In genomic region chr5:70842192-70843095, GRCm38 (mm10) we compare ENCODE assay signal across 8 mouse cellular contexts. TPM values are rescaled to one million over a fixed set of nuclear protein-coding genes. Genes with fewer than 3 reads are reported as not detected.
A peak's percentile ranks its signal among the peaks of the same experiment; 100 is the strongest.
DNase-seq lines count a peak whose midpoint lies in the region; ATAC-seq lines count a peak whose summit lies in the region.

Gene Gabrg1, minus strand, starts transcription at chr5:70842617.

- H3K4me1 ChIP-seq in lung, embryonic 15.5 days = no peaks in the 10 kb centered on the region
- 0 out of 2 replicates have a peak, but pooled peaks cover 5% of the 10 kb centered on the region for H3K4me1 ChIP-seq in hindbrain, embryonic 15.5 days (replicated peaks)
- no peaks in the 10 kb centered on the region for H3K4me1 ChIP-seq in limb, embryonic 11.5 days (ENCODE audit: control insufficient read depth, insufficient read depth, low read length)

- H3K27ac ChIP-seq in lung, embryonic 15.5 days = no peak within 1 kb of the TSS
- peak within 1 kb of the TSS; percentile 83 for H3K27ac ChIP-seq in hindbrain, embryonic 15.5 days (replicated peaks)
- H3K27ac ChIP-seq in limb, embryonic 11.5 days (replicated peaks; ENCODE audit: low read depth, low read length) = no peak within 1 kb of the TSS

- peak within 1 kb of the TSS; percentile 37 for H3K4me2 ChIP-seq in lung, embryonic 15.5 days
- peak within 1 kb of the TSS; percentile 71 for H3K4me2 ChIP-seq in hindbrain, embryonic 15.5 days
- H3K4me2 ChIP-seq in limb, embryonic 11.5 days (ENCODE audit: low read depth, severe bottlenecking) = peak within 1 kb of the TSS; percentile 29

- H3K4me3 ChIP-seq in lung, embryonic 15.5 days = no peak within 1 kb of the TSS
- H3K4me3 ChIP-seq in hindbrain, embryonic 15.5 days = peak within 1 kb of the TSS; percentile 51
- peak within 1 kb of the TSS; percentile 15 for H3K4me3 ChIP-seq in limb, embryonic 11.5 days (ENCODE audit: low read depth, low read length)

- no peak within 1 kb of the TSS for H3K9ac ChIP-seq in lung, embryonic 15.5 days
- peak within 1 kb of the TSS; percentile 43 for H3K9ac ChIP-seq in hindbrain, embryonic 15.5 days
- H3K9ac ChIP-seq in limb, embryonic 11.5 days (ENCODE audit: low read length) = no peak within 1 kb of the TSS

- no peaks in the 10 kb centered on the region for H3K36me3 ChIP-seq in lung, embryonic 15.5 days
- no peaks in the 10 kb centered on the region for H3K36me3 ChIP-seq in hindbrain, embryonic 15.5 days
- H3K36me3 ChIP-seq in limb, embryonic 11.5 days (ENCODE audit: control insufficient read depth, insufficient read depth, low read length) = no peaks in the 10 kb centered on the region

- ATAC-seq in lung, embryonic 15.5 days (ENCODE audit: borderline replicate concordance, extremely low read depth, low FRiP score, low TSS enrichment) = peak; percentile 35; the same call in 1 of the 2 replicates
- peak; percentile 92 for ATAC-seq in hindbrain, embryonic 15.5 days (ENCODE audit: low FRiP score, low read depth)
- peak; percentile 84 for ATAC-seq in limb, embryonic 11.5 days (ENCODE audit: insufficient number of reproducible peaks, low FRiP score, low TSS enrichment, low read depth)
- no peak for ATAC-seq in monocyte, adult 5-6 weeks (replicated peaks; ENCODE audit: insufficient number of reproducible peaks, low FRiP score, low TSS enrichment, poor library complexity, severe bottlenecking)

- H3K27me3 ChIP-seq in lung, embryonic 15.5 days = no peaks in the 10 kb centered on the region
- no peaks in the 10 kb centered on the region for H3K27me3 ChIP-seq in hindbrain, embryonic 15.5 days
- no peaks in the 10 kb centered on the region for H3K27me3 ChIP-seq in limb, embryonic 11.5 days (ENCODE audit: control insufficient read depth, insufficient read depth, low read length)

- 5% methylated on average over 19 of the region's 19 CpGs for WGBS in lung, embryonic 15.5 days
- 1% methylated on average over 19 of the region's 19 CpGs for WGBS in hindbrain, embryonic 15.5 days
- 5% methylated on average over 19 of the region's 19 CpGs for WGBS in limb, embryonic 11.5 days

- no peak for DNase-seq in lung, postnatal 36 days
- DNase-seq in embryo, embryonic 11.5 days (ENCODE audit: low read depth, low spot score) = peak; percentile 16
- DNase-seq in limb, embryonic 11.5 days (ENCODE audit: low spot score) = peak; percentile 42
- peak; percentile 56 to 74 for DNase-seq in right cerebral cortex, postnatal 36 days (ENCODE audit: low spot score in 2 of 2)
- DNase-seq in B cell, adult 2 months = no peak

- no peaks in the 10 kb centered on the region for H3K9me3 ChIP-seq in lung, embryonic 15.5 days
- H3K9me3 ChIP-seq in hindbrain, embryonic 15.5 days = no peaks in the 10 kb centered on the region
- H3K9me3 ChIP-seq in limb, embryonic 11.5 days (ENCODE audit: control insufficient read depth, low read length) = no peaks in the 10 kb centered on the region

RNA-seq across cellular contexts. Expression of gene Gabrg1, which starts in this region (rescaled TPM):
- not detected in 2 replicates for polyA plus RNA-seq in lung, embryonic 15.5 days (2015; fragmentation: Nextera tagmentation; extraction: Ambion mirVana)
- 14.5 and 15.6 TPM in 2 replicates for polyA plus RNA-seq in hindbrain, embryonic 15.5 days (2015; fragmentation: Nextera tagmentation; extraction: Ambion mirVana)
- 0.03 TPM in 1 of 2 replicates, not detected in the other for polyA plus RNA-seq in limb, embryonic 11.5 days (2014; fragmentation: Nextera tagmentation; extraction: Ambion mirVana)
- not detected in 3 replicates for total RNA-seq in monocyte, adult 5-6 weeks (2017)

Comparison
In these comparisons a context has a peak if more than half of its experiments do, and no peak if none do; other contexts are left out.
1. RNA of gene Gabrg1 (polyA plus RNA-seq): 14.5 to 15.6 TPM in hindbrain, embryonic 15.5 days; 0.03 TPM in limb, embryonic 11.5 days and not detected in lung, embryonic 15.5 days; every median in the first group is over 10 times any median in the second.
2. Peak in ATAC-seq and H3K4me2 ChIP-seq in lung, embryonic 15.5 days; RNA of the gene not detected or under 1 TPM.
3. Peak in DNase-seq, ATAC-seq, H3K4me3 ChIP-seq and H3K4me2 ChIP-seq in limb, embryonic 11.5 days; RNA of the gene not detected or under 1 TPM.
4. DNase-seq: peak in embryo, embryonic 11.5 days (single experiment) and right cerebral cortex, postnatal 36 days (2 of 2); none in lung, postnatal 36 days (single experiment) and B cell, adult 2 months (0 of 2).
5. Peak in every context shown above with its lines, with median percentiles within 50 percentile points of each other: H3K4me2 ChIP-seq.